Mouse (Mus musculus) inflammation-experienced regulatory T-cells, adult 6 months (primary cell): ENCODE measurements around the gene Pawr. TPM values are rescaled to one million over a fixed set of nuclear protein-coding genes. Genes with fewer than 3 reads are reported as not detected.
A peak's percentile ranks its signal among the peaks of the same experiment; 100 is the strongest.
"Not testable (repeated sequence)": the region's sequence is repeated elsewhere in the genome, so short reads cannot be mapped to it uniquely, and the experiment has no call there.

Source experiments
- ATAC-seq: one replicate; pipeline ENCODE4 v1.8.0; 2017
- polyA plus RNA-seq, 3 experiments: library from polyadenylated mRNA; unstranded; fragments of 100-300 nt; shearing (Covaris generic); gene quantifications; one replicate each; pipeline ENCODE4 v1.2.1; 2017

Pawr gene
- polyA plus RNA-seq, 3 experiments from 2014 or later: 0.44 TPM; not detected in 2

DNA sequence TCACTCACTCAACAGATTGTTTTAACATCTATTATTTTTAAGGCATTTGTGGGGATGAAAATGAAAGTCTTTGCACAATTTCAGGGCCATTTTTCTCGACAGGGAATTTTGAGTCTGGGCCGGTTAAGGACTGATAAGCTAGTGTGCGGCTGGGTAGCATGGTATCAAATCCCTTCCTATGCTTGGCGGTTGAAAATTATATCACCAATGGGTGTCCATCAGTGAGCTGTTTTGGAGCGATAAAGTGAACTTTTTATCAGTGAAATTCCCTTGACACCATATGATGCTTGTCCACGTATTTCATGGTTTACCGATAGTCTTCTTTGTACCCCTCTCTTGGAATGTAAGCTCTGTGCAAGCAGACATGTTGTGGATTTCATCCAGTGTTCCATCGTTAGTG lies 17.5 kb upstream of the Pawr start:
- no peak for ATAC-seq

DNA sequence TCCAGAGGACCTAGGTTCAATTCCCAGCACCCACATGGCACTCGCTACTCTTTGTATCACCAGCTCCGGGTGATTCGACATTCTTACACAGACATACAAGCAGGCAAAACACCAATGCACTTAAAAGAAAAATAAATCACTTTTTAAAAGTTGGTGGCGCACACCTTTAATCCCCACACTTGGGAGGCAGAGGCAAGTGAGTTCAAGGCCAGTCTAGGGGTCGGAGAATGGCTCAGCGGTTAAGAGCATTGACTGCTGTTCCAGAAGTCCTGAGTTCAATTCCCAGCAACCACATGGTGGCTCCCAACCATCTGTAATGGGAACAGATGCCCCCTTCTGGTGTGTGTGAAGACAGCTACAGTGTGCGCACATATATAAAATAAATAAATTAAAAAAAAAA lies 16.7 kb upstream of the Pawr start:
- no peak for ATAC-seq

DNA sequence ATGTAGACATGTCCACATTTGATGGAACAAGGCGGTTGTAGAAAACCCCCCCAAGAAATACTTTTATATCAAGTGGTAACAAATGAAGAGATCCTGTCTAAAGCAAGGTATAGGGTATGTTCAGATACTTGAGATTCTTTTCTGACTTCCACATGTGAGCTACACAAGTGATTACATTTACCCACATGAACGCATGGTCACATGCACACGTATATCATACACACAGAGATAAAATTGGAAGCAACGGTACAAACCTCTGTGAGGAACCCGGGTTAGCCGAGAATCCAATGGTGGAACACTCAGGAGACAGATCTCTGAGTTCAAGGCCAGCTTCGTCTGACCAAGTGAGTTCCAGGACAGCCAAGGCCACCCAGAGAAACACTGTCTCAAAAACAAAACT lies 3.6 kb upstream of the Pawr start:
- no peak for ATAC-seq

DNA sequence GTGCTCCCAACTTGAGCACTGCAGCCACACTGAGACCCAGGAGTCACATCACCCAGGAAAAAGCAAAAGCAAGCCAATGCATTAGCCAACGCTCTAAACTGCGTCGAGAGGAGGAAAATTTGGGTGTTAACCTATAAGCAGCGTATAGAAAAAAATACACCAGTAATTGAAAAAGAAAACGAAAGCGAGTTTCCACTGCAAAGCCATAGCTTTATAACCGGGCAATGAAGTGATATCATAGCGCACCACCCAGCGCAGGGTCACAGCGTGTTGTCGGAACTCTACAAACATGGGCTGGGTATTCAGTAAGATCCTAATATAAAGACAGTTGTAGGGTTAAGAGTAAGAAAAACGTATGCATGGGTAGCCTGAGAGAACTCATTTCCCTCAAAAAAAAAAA lies 2.9 kb upstream of the Pawr start:
- no peak for ATAC-seq

DNA sequence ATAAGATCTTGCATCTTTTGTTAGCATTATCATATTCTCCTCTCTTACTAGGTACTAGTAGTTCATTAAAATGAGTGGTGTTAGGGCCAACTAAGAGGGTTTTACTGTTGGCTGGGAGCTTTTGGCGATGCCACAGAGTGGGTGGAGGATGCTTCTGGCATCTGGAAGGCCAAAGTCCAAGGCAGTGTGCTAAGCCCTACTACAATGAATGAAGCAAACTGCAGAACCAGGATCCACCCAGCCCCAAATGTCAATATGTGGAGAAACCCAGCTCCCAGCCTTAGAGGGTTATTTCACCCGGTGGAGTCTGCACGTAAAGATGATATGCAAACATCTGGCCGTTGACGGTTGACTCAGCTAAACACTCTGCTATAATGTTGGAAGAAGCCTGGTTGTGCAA lies 2.1 kb upstream of the Pawr start:
- ATAC-seq: no peak

DNA sequence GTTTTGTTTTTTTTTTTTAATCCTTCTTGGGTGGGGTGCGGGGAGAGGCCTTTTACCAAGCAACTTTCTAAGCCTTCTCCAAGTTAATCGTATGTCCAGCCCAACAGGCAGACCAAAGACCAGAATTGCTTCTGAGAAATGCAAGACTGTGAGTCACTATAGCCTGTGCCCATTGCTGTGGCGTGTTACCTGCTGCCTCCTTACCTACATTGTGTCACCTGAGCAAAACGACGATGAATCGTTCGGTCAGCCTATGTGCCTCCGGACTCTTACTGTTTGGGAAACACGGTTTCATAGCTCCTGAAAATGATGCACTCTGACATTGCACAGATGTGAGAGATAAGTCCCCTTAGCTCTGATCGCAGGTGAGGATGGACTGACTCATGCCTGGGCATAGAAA lies 957 bp upstream of the Pawr start:
- ATAC-seq: no peak

DNA sequence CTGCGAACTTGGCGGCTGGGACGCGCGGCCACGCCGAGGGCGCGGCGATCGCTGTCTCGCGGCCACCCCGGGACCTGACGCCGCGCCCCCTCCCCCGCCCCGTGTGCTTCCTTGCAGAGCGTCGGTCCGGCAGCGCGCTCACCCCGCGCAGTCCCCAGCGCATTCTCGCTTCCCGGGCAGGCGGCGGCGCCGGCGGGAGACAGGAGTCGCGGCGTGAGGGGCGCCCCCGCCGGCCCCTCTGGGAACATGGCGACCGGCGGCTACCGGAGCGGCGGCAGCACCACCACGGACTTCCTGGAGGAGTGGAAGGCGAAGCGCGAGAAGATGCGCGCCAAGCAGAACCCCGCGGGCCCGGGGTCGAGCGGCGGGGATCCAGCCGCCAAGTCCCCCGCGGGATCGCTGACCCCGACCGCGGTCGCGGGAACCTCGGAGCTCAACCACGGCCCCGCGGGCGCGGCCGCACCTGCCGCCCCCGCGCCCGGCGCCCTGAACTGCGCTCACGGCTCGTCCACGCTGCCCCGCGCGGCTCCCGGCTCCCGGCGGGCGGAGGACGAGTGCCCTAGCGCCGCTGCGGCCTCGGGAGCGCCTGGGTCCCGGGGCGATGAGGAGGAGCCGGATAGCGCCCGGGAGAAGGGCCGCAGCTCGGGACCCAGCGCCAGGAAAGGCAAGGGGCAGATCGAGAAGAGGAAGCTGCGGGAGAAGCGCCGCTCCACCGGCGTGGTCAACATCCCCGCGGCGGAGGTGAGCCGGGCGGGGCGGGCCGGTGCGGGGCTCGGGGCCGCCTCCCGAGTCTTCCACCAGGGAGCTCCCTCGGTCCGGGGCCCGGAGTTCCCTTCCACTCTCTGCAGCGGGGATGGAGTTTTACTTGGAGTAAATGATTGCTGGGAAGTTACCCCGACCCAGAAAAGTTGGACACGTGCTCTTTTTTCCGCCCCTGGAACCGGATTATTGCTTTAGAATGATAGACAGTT lies 935 bp downstream of the Pawr start:
- peak; percentile 19 for ATAC-seq

DNA sequence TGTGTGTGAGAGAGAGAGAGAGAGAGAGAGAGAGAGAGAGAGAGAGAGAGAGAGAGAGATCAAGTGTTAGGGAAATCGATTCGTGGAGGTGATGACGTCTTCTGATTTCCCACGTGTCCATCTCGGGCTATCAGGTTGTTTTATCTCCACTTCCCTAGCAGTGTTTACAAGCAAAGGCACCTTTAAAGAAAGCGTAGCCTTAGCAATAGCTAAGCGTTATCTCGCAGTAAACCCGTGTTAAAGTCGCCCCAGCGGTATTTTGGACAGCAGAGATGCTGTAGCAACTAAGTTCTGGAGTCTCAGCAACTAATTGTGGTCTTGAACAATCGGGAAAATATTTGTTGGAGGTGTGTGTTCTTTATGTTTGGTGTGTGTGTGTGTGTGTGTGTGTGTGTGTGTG lies 1.7 kb downstream of the Pawr start:
- ATAC-seq: no peak

DNA sequence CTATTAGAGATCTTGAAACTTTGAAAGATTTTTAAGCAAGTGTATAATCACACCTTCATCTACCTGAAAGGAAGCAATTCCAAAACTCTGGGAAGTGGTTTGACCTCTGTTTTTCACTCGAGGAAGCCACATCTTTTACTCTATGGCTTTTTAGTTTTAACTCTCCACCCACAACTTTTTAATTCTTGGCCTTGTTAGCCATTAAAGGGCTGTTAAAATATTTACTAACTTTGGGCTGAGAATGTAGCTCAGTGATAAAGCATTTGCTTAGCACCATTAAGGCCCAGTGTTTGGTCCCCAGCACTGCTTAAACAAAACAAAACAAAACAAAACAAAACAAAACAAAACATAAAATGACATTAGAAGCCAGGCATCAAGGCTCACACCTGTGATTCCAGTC lies 2.2 kb downstream of the Pawr start:
- ATAC-seq: no peak

DNA sequence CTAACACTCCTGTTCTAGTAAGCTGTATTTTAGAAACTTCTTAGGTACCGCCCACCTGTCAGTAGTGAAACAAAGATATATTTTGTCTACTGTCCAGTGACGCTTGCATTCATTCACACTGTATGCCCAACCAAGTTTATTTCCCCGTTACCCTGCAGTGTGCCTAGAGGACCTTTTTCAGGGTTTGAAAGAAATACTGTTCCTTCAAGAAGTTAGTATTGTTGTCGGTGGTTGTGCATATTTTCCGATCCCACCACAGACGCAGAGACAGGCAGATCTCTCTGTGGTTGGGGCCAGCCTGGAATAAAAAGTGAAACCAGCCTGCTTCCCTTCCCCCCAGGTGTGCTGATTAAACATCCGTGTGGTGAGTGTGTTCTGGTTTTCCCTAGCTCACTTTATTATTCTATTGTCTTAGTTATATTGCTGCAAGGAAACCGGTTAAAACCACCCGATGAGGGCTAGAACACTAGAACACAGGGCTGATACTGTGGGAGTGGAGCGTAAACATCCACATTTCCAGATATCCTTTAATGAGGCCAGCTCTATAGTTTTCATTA lies 3.9 kb downstream of the Pawr start:
- ATAC-seq: no peak

DNA sequence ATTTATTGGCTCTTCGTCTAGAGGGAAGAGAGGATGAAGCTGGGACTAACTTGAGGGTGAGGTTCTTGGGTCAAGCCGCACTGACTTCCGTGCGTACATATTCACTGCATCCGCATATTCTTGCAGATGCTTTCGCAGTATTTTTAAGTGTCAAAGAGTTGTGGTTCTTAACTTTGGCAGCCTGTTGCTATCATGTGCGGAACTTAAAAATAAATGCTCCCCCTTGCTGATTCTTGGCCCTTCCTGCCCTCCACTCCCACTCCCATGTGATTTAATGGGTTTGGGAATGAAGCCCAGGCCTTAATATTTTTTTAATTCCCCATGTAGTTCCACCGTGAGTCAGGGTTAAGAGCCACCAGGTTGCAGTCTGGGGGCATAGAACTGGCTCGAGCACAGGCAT lies 4.7 kb downstream of the Pawr start:
- no peak for ATAC-seq

DNA sequence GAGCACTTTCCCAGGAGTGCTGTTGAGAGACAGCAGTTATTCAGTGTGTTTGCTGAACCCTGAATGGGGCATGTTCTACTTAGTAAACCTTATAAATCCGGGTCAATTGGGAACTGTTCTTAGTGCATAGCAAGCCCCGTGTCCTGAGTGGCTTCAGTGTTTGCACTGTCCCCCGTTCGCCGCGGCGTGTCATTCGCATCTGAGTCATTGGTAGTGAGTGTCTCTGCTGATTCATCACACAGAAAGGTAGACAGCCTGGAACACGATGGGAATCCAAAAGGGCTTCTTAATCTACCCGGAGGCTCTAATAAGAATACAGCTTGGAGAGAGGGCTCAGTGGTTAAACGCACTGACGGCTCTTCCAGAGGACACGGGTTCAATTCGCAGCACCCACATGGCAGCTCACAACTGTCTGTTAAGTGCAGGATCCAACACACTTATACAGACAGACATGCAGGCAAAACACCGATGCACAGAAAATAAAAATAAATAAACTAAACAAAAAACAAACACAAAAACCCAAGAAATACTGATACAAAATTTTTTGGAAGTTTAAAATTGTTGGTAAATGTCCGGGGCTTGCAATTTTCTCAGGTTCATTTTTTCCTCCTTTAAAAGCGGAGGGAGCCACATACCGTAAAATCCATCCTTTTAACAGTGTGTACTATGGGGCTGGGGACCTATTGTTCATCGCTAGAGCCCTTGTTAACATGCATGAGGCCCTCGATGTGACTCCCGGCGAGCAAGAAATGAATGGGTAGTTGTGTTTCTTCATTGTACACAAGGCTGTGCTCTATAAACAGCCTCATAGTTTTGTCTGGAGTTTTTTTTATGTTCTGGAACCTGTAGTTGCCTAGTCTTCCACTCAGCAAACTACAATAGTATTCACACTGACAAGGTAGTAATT lies 6.4 kb downstream of the Pawr start:
- no peak for ATAC-seq

DNA sequence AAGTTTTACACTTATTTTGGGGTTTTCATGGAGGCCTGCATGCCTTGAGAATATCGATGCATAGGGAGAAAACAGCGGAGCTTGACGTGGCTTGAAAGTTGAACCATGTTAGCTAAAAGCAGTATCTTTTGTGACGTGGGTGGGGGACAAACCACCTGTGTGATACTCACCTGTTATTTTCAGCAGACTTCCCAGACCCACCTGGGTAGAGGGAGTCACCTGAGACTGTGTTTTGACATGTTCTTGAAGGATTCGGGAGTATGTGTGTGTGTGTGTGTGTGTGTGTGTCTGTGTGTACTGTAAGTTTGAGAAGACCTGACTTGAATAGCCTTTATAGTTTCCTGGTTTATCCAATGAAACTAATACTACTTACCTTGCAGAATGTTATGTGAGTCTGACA lies 7.2 kb downstream of the Pawr start:
- no peak for ATAC-seq

DNA sequence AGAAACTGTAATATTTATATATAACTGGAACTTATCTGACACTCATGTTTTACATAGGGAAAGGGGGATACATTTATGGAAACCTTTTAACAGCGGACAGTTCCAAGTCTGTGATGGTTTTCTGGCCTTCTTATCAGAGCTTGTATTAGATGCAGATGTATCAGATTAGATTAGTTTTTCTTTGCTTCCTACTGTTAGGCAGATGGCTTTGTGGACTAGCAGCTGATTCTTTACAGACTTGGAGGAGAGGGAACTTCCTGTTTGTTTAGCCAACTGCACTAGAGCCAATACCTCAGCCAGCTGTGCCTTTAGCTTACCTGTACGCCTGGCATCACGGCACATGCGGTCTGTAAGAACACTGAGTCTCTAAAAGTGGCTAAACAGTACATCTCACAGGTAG lies 8.0 kb downstream of the Pawr start:
- no peak for ATAC-seq

DNA sequence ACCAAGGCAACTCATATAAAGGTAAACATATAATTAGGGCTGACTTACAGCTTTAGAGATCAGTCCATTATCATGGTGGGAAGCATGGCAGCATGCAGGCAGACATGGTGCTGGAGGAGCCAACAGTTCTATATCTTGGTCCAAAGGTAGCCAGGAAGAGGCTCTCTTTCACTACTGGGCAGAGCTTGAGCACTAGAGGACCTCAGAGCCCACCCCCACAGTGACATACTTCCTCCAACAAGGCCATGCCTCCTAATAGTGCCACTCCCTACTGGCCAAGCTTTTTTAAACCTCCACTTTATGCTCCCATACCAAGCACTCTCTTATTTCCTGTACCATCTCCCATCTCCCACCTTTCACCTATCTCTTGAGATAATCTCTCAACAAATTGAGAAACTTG lies 11.8 kb downstream of the Pawr start:
- ATAC-seq: no peak

DNA sequence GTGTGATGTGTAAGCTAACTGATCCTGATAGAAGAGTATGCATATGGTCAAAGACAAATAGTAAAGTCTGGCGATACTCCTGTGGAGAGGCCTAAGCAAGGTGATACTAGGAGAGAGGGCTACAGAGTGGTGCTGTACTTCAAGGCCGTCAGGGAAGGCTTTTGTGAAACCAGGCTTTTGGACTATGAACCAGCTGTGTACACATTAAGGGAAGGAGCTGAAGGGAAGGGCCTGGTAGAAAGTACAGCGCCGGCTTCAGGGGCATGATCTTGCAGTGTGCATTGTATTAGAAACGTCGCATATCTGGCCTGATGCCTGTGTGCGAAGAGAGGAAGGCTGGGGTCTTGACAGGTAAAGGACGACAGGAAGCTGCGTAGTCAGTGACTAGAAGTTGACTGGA lies 13.2 kb downstream of the Pawr start:
- ATAC-seq: no peak

DNA sequence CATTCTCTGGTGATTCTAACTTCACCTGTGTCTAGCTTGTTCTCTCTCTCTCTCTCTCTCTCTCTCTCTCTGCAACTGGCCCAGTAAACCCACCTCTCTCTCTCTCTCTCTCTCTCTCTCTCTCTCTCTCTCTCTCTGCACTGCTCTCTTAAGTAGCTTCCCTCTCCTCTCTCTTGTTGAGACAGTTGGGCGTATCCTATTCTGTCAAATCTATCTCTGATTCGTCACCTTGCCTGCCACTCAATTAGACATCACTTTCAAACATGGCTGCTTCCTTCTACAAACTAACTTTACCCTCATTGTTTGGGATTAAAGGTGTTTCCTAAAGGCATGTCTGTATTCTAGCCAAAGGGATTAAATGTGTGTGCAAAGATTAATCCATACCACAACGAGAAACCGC lies 14.4 kb downstream of the Pawr start:
- ATAC-seq: not testable (repeated sequence)

DNA sequence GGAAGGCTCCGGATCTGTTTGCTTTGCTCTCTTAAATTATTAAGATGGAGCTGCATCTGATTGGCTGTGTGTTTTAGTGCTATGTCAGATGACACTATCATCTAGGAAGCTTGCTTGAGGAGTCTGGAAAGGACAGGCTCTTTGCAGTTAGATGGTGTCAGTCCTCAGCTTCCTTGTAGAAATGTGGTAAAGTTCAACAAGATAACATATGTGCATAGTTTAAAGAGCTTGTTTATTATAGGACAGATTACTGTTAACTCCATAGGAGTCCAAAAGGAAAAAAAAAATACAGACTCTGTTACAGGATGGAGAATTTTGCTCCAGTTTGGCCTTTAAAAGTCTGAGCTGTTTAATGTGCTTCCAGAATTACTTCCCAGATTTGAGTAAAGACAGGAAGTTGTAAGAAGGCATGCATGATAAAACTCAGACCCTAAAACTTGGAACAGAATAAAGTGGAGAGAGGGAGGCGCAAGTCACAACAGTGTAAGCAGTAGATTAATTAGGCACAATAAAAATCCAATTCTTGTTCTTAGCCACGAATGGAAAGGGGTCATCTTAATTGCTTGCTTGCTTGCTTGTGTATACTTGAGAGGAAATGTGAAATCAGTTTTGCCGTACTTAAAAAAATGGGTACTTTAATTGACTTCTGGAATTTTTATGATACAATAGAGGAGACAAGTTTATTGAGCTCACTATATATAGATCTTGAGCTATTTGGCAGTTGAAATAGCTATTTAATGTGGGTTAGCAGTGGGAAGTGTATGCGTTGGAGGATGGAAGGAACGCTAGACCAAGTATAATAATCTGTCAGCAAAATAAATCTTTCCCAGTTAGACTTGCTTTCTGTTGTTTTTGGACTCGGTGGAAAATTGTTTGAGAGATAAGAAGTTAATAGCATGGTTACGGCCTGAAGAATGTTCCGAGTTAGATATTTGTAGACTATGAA lies 18.5 kb downstream of the Pawr start:
- ATAC-seq: no peak

DNA sequence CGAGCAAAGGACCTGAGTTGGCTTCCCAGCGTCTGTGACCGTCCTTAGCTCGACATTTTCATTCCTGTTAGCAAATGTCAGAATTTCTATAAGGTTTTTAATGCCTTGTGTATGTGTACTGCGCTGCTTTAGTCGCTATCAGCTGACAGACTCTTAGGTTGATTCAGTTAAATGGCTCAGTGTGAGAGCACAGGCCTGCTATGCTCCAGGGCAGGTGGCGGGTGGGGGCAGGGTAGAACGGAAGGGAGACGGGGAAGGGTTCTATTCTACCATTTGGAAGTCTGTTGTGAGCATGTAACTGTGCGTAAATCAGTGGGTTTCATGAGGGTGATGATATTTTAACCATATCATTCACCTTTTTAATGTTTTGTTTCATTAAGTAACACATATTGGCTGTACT lies 21.0 kb downstream of the Pawr start:
- no peak for ATAC-seq

DNA sequence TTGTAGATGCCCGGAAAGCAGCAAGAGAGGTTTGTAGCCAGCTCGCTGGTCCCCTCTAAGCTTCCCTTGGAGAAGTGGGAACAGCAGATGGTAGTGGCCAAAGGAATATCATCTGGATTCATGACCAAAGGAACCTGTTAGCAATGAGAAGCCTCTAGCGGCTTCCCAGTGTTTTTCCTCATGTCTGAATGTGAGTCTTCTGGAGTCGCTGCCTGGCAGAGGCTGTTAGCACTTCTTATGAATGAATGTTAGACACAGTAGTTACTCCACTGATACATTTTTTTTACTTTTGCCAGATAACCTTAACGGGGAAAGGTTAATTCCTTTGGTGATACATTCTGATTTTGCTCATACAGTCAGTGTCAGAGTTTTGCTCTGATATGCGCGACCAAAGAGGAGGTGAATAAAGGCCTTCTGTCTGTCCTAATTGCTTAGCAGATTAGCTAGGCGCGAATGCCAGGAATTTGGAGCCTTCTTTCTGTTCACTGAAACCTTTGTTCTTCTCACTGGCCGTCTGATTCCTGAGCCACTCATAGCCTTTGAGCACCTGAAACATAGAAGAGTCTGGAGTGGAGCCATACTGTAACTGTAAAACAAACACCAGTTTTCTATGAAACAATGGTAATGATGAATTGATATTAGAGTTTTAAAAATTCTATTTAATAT lies 22.9 kb downstream of the Pawr start:
- no peak for ATAC-seq

DNA sequence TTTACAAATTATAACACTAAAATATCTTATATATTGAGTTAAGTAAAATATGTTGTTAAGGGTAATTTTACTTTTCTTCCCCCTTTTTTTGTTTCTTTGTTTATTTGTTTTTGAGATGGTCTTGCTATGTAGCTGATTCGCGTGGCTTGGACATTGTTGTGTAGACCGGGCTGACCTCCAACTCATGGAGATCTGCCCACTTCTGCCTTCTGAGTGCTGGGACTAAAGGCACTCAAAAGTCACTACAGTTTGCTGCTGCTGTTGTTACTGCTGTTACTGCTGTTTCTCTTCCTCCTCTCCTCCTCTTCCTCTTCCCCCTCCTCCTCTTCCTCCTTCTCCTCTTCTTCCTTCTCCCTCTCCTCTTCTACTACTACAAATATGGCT lies 23.5 kb downstream of the Pawr start:
- no peak for ATAC-seq
